Mouse (Mus musculus) ES-Bruce4 (cell line): Measurements from ENCODE around the gene Atad5.

Experiments used
- CTCF ChIP-seq: IDR thresholded peaks from one replicate; pipeline ENCODE4 v1.8.1; 2011; ENCODE audit warnings: low read depth, low read length
- EP300 ChIP-seq: IDR thresholded peaks from 2 replicates; pipeline ENCODE4 v1.6.1; 2011; ENCODE audit warnings: low read depth, low read length; ENCODE audit not compliant: insufficient read depth

- no peak for TF ChIP-seq CTCF
- TF ChIP-seq EP300: no peak
These were observed 66.3 kb downstream of the Atad5 start for GRCm38 (mm10) chr11:80155541-80155940.
